Mouse (Mus musculus): ENCODE data around the gene Kdr. TPM values are rescaled to one million over a fixed set of nuclear protein-coding genes. Genes with fewer than 3 reads are reported as not detected.

Gene Kdr
- polyA plus RNA-seq, 1 experiment from 2014 or later = 30.0 TPM

GRCm38 (mm10) chr5:75918139-75918538, 60.1 kb downstream of the Kdr start:
- DNase-seq (ENCODE audit: low spot score) = no peak
- WGBS = 80% methylated on average over 7 of the region's 7 CpGs
- no peak overlapping the region for H3K27ac ChIP-seq (ENCODE audit: low read depth)

GRCm38 (mm10) chr5:75917231-75917630, 61.0 kb downstream of the Kdr start:
- no peaks in the 10 kb centered on the region for H3K36me3 ChIP-seq (ENCODE audit: control insufficient read depth, insufficient read depth, low read length)
- no peak for DNase-seq (ENCODE audit: low spot score)

More at GRCm38 (mm10) chr5:75918139-75918538, 60.1 kb downstream of the Kdr start:
- Histone ChIP-seq H3K4me2 (ENCODE audit: low read length) (no peak overlapping the region), H3K27me3 (replicated peaks; ENCODE audit: control insufficient read depth, insufficient read depth, low read length) (no peaks in the 10 kb centered on the region), H3K4me1 (replicated peaks; ENCODE audit: control insufficient read depth, insufficient read depth, low read length) (no peaks in the 10 kb centered on the region), H3K36me3 (ENCODE audit: control insufficient read depth, insufficient read depth, low read length) (no peaks in the 10 kb centered on the region), H3K9ac (ENCODE audit: low read length) (no peak overlapping the region), H3K9me3 (ENCODE audit: control insufficient read depth, low read length) (no peaks in the 10 kb centered on the region), H3K4me3 (ENCODE audit: low read depth, low read length) (no peak overlapping the region)
- ATAC-seq (replicated peaks; ENCODE audit: low FRiP score, low TSS enrichment, low read depth) = no peak

GRCm38 (mm10) chr5:75906102-75906501, 72.2 kb downstream of the Kdr start:
- no peak overlapping the region for H3K9ac ChIP-seq (ENCODE audit: low read length)
- H3K27me3 ChIP-seq (replicated peaks; ENCODE audit: control insufficient read depth, insufficient read depth, low read length) = no peaks in the 10 kb centered on the region
- H3K4me3 ChIP-seq (ENCODE audit: low read depth, low read length) = no peak overlapping the region
- no peak overlapping the region for H3K27ac ChIP-seq (ENCODE audit: low read depth)
- ATAC-seq (replicated peaks; ENCODE audit: low FRiP score, low TSS enrichment, low read depth) (no peak), DNase-seq (ENCODE audit: low spot score) (no peak)
- no peak overlapping the region for H3K4me2 ChIP-seq (ENCODE audit: low read length)
- H3K36me3 ChIP-seq (ENCODE audit: control insufficient read depth, insufficient read depth, low read length) = no peaks in the 10 kb centered on the region
- 59% methylated on average over 4 of the region's 4 CpGs for WGBS
- H3K4me1 ChIP-seq (replicated peaks; ENCODE audit: control insufficient read depth, insufficient read depth, low read length) = no peaks in the 10 kb centered on the region
- H3K9me3 ChIP-seq (ENCODE audit: control insufficient read depth, low read length) = no peaks in the 10 kb centered on the region

More at GRCm38 (mm10) chr5:75917231-75917630, 61.0 kb downstream of the Kdr start:
- H3K27me3 ChIP-seq (replicated peaks; ENCODE audit: control insufficient read depth, insufficient read depth, low read length) = no peaks in the 10 kb centered on the region
- WGBS = 72% methylated on average over 4 of the region's 4 CpGs
- H3K9me3 ChIP-seq (ENCODE audit: control insufficient read depth, low read length) = no peaks in the 10 kb centered on the region
- H3K4me3 ChIP-seq (ENCODE audit: low read depth, low read length) = no peak overlapping the region
- no peak for ATAC-seq (replicated peaks; ENCODE audit: low FRiP score, low TSS enrichment, low read depth)
- H3K4me2 ChIP-seq (ENCODE audit: low read length) = no peak overlapping the region
- no peaks in the 10 kb centered on the region for H3K4me1 ChIP-seq (replicated peaks; ENCODE audit: control insufficient read depth, insufficient read depth, low read length)
- H3K27ac ChIP-seq (ENCODE audit: low read depth) = no peak overlapping the region
- no peak overlapping the region for H3K9ac ChIP-seq (ENCODE audit: low read length)

GRCm38 (mm10) chr5:75900231-75900920, 77.9 kb downstream of the Kdr start:
- Histone ChIP-seq H3K36me3 (ENCODE audit: control insufficient read depth, insufficient read depth, low read length) (no peaks in the 10 kb centered on the region), H3K27ac (ENCODE audit: low read depth) (no peak overlapping the region), H3K4me2 (ENCODE audit: low read length) (no peak overlapping the region), H3K27me3 (replicated peaks; ENCODE audit: control insufficient read depth, insufficient read depth, low read length) (no peaks in the 10 kb centered on the region), H3K9me3 (ENCODE audit: control insufficient read depth, low read length) (no peaks in the 10 kb centered on the region), H3K4me1 (replicated peaks; ENCODE audit: control insufficient read depth, insufficient read depth, low read length) (no peaks in the 10 kb centered on the region; the same call in 1 of the 2 replicates), H3K9ac (ENCODE audit: low read length) (no peak overlapping the region), H3K4me3 (ENCODE audit: low read depth, low read length) (no peak overlapping the region)
- ATAC-seq (replicated peaks; ENCODE audit: low FRiP score, low TSS enrichment, low read depth) (no peak), DNase-seq (ENCODE audit: low spot score) (no peak)
- WGBS = 39% methylated on average over 16 of the region's 16 CpGs

- Histone ChIP-seq H3K4me2 (ENCODE audit: low read length) (no peak overlapping the region), H3K36me3 (ENCODE audit: control insufficient read depth, insufficient read depth, low read length) (no peaks in the 10 kb centered on the region), H3K9ac (ENCODE audit: low read length) (no peak overlapping the region), H3K27ac (ENCODE audit: low read depth) (no peak overlapping the region), H3K4me1 (replicated peaks; ENCODE audit: control insufficient read depth, insufficient read depth, low read length) (no peaks in the 10 kb centered on the region), H3K4me3 (ENCODE audit: low read depth, low read length) (no peak overlapping the region), H3K9me3 (ENCODE audit: control insufficient read depth, low read length) (no peaks in the 10 kb centered on the region), H3K27me3 (replicated peaks; ENCODE audit: control insufficient read depth, insufficient read depth, low read length) (no peaks in the 10 kb centered on the region)
- no peak for DNase-seq (ENCODE audit: low spot score)
- 89% methylated on average over 3 of the region's 3 CpGs for WGBS
- no peak for ATAC-seq (replicated peaks; ENCODE audit: low FRiP score, low TSS enrichment, low read depth)
Measured at GRCm38 (mm10) chr5:75895351-75895750, 82.9 kb downstream of the Kdr start.

GRCm38 (mm10) chr5:75892956-75893471, 85.2 kb downstream of the Kdr start:
- Histone ChIP-seq H3K27me3 (replicated peaks; ENCODE audit: control insufficient read depth, insufficient read depth, low read length) (no peaks in the 10 kb centered on the region), H3K4me2 (ENCODE audit: low read length) (no peak overlapping the region), H3K36me3 (ENCODE audit: control insufficient read depth, insufficient read depth, low read length) (no peaks in the 10 kb centered on the region), H3K9me3 (ENCODE audit: control insufficient read depth, low read length) (no peaks in the 10 kb centered on the region), H3K4me1 (replicated peaks; ENCODE audit: control insufficient read depth, insufficient read depth, low read length) (no peaks in the 10 kb centered on the region), H3K9ac (ENCODE audit: low read length) (no peak overlapping the region), H3K4me3 (ENCODE audit: low read depth, low read length) (no peak overlapping the region), H3K27ac (ENCODE audit: low read depth) (no peak overlapping the region)
- DNase-seq (ENCODE audit: low spot score) (no peak), ATAC-seq (replicated peaks; ENCODE audit: low FRiP score, low TSS enrichment, low read depth) (no peak)
- WGBS = 61% methylated on average over 6 of the region's 6 CpGs

Small RNA genes within 50 kb of the gene (microRNA-seq; reads per million reads assigned to microRNA genes)
- gene Gm25374 = not detected

Other genes with a start within 250 kb of the Kdr start
- 30.7 and 31.2 TPM in 2 replicates for gene Srd5a3, start 161.8 kb upstream of the Kdr start, polyA plus RNA-seq (2014; fragmentation: Nextera tagmentation; extraction: Ambion mirVana)
- 107 and 110 TPM in 2 replicates for gene Tmem165, start 205.4 kb upstream of the Kdr start, polyA plus RNA-seq (2014; fragmentation: Nextera tagmentation; extraction: Ambion mirVana)

All from intestine, embryonic 14.5 days (tissue).